Mouse (Mus musculus): ENCODE measurements around the gene Ostf1. TPM values are rescaled to one million over a fixed set of nuclear protein-coding genes. Genes with fewer than 3 reads are reported as not detected.
A peak's percentile ranks its signal among the peaks of the same experiment; 100 is the strongest.

The Ostf1 gene
- polyA plus RNA-seq, 1 experiment from 2014 or later, result 46.1 TPM

DNA sequence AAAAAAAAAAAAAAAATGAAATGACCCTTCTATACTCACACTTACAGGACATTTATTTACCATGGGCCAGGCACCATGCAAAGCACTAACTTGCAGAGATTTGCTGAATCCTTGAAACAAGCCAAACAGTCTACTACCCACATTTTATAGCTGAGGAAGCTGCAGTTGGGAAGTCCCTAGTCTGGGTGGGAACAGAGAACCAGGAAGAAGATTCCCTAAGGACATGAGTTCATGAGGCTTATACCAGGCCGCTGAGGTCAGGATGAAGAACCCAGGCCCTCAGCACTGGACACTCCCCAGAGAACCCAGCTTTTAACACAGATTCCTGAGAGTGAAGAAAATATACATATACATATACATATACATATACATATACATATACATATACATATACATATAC, 14.1 kb downstream of the Ostf1 start:
- no peak overlapping the region for H3K9ac ChIP-seq (ENCODE audit: low read length)
- no peak for ATAC-seq (ENCODE audit: low FRiP score)
- WGBS, result 82% methylated on average over 1 of the region's 1 CpGs

DNA sequence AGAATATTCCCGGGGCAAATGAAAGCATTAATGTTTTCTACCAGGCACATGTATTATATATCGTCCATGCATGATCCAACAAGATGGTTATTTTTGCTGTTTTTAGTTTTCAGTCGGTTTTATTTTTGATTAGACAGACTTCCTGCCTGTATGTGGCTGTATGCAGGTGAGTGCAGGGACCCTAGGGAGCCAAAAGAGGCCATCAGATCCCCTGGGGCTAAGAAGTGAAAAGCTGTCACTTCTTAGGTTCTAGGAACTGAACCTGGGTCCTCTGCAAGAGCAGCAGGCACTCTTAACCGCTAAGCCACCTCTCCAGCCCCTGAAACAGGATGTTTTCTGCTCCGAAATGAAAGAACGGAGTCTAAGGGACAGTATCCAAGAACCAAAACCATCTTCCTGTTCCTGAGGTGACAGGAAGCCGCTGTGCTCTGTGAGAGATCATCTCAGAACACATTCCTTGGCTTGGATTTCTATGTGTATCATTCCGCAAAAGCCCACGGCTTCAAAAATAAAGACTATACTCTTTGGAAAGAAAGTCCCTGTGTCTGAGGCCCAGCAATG, 15.9 kb downstream of the Ostf1 start:
- H3K9ac ChIP-seq (ENCODE audit: low read length), result no peak overlapping the region
- ATAC-seq (ENCODE audit: low FRiP score) (no peak), DNase-seq (ENCODE audit: low spot score, missing footprints) (peak; percentile 39)
- H3K36me3 ChIP-seq (ENCODE audit: control insufficient read depth, insufficient read depth, low read length), result no peaks in the 10 kb centered on the region
- no peaks in the 10 kb centered on the region for H3K9me3 ChIP-seq (ENCODE audit: control insufficient read depth, low read length)
- no peaks in the 10 kb centered on the region for H3K4me1 ChIP-seq (ENCODE audit: control insufficient read depth, insufficient read depth, low read length)
- WGBS, result 73% methylated on average over 9 of the region's 9 CpGs
- H3K27ac ChIP-seq (ENCODE audit: low read depth, low read length), result no peak overlapping the region
- no peak overlapping the region for H3K4me3 ChIP-seq (ENCODE audit: low read depth, low read length)
- H3K4me2 ChIP-seq, result no peak overlapping the region
- no peaks in the 10 kb centered on the region for H3K27me3 ChIP-seq (ENCODE audit: control insufficient read depth, insufficient read depth, low read length)

More for the DNA sequence above, 14.1 kb downstream of the Ostf1 start:
- H3K36me3 ChIP-seq (ENCODE audit: control insufficient read depth, insufficient read depth, low read length), result no peaks in the 10 kb centered on the region
- H3K27me3 ChIP-seq (ENCODE audit: control insufficient read depth, insufficient read depth, low read length), result no peaks in the 10 kb centered on the region
- no peak overlapping the region for H3K27ac ChIP-seq (ENCODE audit: low read depth, low read length)
- no peaks in the 10 kb centered on the region for H3K9me3 ChIP-seq (ENCODE audit: control insufficient read depth, low read length)
- no peak overlapping the region for H3K4me3 ChIP-seq (ENCODE audit: low read depth, low read length)
- H3K4me2 ChIP-seq, result no peak overlapping the region
- no peaks in the 10 kb centered on the region for H3K4me1 ChIP-seq (ENCODE audit: control insufficient read depth, insufficient read depth, low read length)
- peak; percentile 61 for DNase-seq (ENCODE audit: low spot score, missing footprints)

GRCm38 (mm10) chr19:18614337-18614736, 17.3 kb downstream of the Ostf1 start:
- no peak for DNase-seq (ENCODE audit: low spot score, missing footprints)
- no peak overlapping the region for H3K27ac ChIP-seq (ENCODE audit: low read depth, low read length)
- 87% methylated on average over 7 of the region's 7 CpGs for WGBS

DNA sequence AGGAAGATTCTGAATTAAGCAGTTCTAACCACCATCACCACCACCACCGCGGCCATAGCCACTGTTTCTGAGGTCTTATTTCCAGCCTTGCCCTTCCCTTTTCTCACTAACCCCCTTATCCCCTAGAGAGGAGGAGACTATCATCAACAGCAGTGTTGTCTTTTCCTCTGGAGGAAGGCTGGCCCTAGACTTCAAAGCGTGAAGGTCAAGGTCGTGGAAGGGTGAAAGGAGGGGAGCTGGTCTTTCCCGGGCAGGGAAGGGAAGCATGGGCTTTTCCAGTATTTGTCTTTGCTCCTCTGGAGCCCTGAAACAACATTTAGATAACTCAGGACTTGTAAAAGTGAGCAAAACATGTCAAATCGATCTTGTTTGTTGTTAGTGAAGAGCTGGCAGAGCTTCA, 22.6 kb downstream of the Ostf1 start:
- H3K4me3 ChIP-seq (ENCODE audit: low read depth, low read length), result no peak overlapping the region
- no peak overlapping the region for H3K4me2 ChIP-seq
- no peaks in the 10 kb centered on the region for H3K36me3 ChIP-seq (ENCODE audit: control insufficient read depth, insufficient read depth, low read length)
- H3K9ac ChIP-seq (ENCODE audit: low read length), result no peak overlapping the region
- ATAC-seq (ENCODE audit: low FRiP score) (no peak), DNase-seq (ENCODE audit: low spot score, missing footprints) (no peak)
- 0 out of 2 replicates have a peak, but pooled peaks cover 3% of the 10 kb centered on the region for H3K4me1 ChIP-seq (ENCODE audit: control insufficient read depth, insufficient read depth, low read length)
- WGBS, result 60% methylated on average over 6 of the region's 6 CpGs
- H3K9me3 ChIP-seq (ENCODE audit: control insufficient read depth, low read length), result no peaks in the 10 kb centered on the region
- no peak overlapping the region for H3K27ac ChIP-seq (ENCODE audit: low read depth, low read length)
- H3K27me3 ChIP-seq (ENCODE audit: control insufficient read depth, insufficient read depth, low read length), result no peaks in the 10 kb centered on the region

More at GRCm38 (mm10) chr19:18614337-18614736, 17.3 kb downstream of the Ostf1 start:
- no peaks in the 10 kb centered on the region for H3K9me3 ChIP-seq (ENCODE audit: control insufficient read depth, low read length)
- H3K4me3 ChIP-seq (ENCODE audit: low read depth, low read length), result no peak overlapping the region
- no peaks in the 10 kb centered on the region for H3K4me1 ChIP-seq (ENCODE audit: control insufficient read depth, insufficient read depth, low read length)
- no peaks in the 10 kb centered on the region for H3K27me3 ChIP-seq (ENCODE audit: control insufficient read depth, insufficient read depth, low read length)
- H3K4me2 ChIP-seq, result no peak overlapping the region
- H3K9ac ChIP-seq (ENCODE audit: low read length), result no peak overlapping the region
- H3K36me3 ChIP-seq (ENCODE audit: control insufficient read depth, insufficient read depth, low read length), result no peaks in the 10 kb centered on the region
- no peak for ATAC-seq (ENCODE audit: low FRiP score)

GRCm38 (mm10) chr19:18607907-18608306, 23.7 kb downstream of the Ostf1 start:
- 48% methylated on average over 7 of the region's 7 CpGs for WGBS
- Histone ChIP-seq H3K4me3 (ENCODE audit: low read depth, low read length) (no peak overlapping the region), H3K4me2 (no peak overlapping the region), H3K27me3 (ENCODE audit: control insufficient read depth, insufficient read depth, low read length) (no peaks in the 10 kb centered on the region), H3K27ac (ENCODE audit: low read depth, low read length) (no peak overlapping the region), H3K36me3 (ENCODE audit: control insufficient read depth, insufficient read depth, low read length) (no peaks in the 10 kb centered on the region), H3K9me3 (ENCODE audit: control insufficient read depth, low read length) (no peaks in the 10 kb centered on the region), H3K4me1 (ENCODE audit: control insufficient read depth, insufficient read depth, low read length) (0 out of 2 replicates have a peak, but pooled peaks cover 3% of the 10 kb centered on the region), H3K9ac (ENCODE audit: low read length) (no peak overlapping the region)
- ATAC-seq (ENCODE audit: low FRiP score) (no peak), DNase-seq (ENCODE audit: low spot score, missing footprints) (no peak)

DNA sequence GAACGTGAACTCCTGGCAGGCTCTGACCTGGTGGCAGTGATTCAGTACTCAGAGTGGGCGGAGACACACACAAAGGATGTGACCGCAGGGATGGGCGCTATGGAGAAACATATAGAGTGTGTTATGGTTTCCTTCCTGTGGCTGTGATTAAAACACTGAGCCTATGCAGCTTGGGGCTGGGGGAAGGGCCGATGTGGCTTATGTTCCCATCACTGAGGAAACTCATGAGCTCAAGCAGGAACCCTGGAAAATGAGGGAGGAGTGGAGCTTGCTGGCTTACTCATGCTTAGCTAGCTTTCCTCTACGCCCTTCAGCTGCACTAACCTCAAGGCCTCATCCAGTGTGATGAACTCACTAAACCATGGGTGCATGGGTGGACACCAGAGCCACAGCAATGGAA, 28.6 kb downstream of the Ostf1 start:
- Histone ChIP-seq H3K4me2 (no peak overlapping the region), H3K27ac (ENCODE audit: low read depth, low read length) (no peak overlapping the region), H3K27me3 (ENCODE audit: control insufficient read depth, insufficient read depth, low read length) (no peaks in the 10 kb centered on the region), H3K4me3 (ENCODE audit: low read depth, low read length) (no peak overlapping the region), H3K9ac (ENCODE audit: low read length) (no peak overlapping the region), H3K9me3 (ENCODE audit: control insufficient read depth, low read length) (no peaks in the 10 kb centered on the region), H3K4me1 (ENCODE audit: control insufficient read depth, insufficient read depth, low read length) (no peaks in the 10 kb centered on the region), H3K36me3 (ENCODE audit: control insufficient read depth, insufficient read depth, low read length) (no peaks in the 10 kb centered on the region)
- WGBS, result 85% methylated on average over 6 of the region's 6 CpGs
- ATAC-seq (ENCODE audit: low FRiP score) (no peak), DNase-seq (ENCODE audit: low spot score, missing footprints) (no peak)

- Histone ChIP-seq H3K4me3 (ENCODE audit: low read depth, low read length) (no peak overlapping the region), H3K9ac (ENCODE audit: low read length) (no peak overlapping the region), H3K36me3 (ENCODE audit: control insufficient read depth, insufficient read depth, low read length) (no peaks in the 10 kb centered on the region), H3K4me1 (ENCODE audit: control insufficient read depth, insufficient read depth, low read length) (no peaks in the 10 kb centered on the region), H3K27ac (ENCODE audit: low read depth, low read length) (no peak overlapping the region), H3K27me3 (ENCODE audit: control insufficient read depth, insufficient read depth, low read length) (no peaks in the 10 kb centered on the region), H3K9me3 (ENCODE audit: control insufficient read depth, low read length) (no peaks in the 10 kb centered on the region), H3K4me2 (no peak overlapping the region)
- DNase-seq (ENCODE audit: low spot score, missing footprints) (peak; percentile 33), ATAC-seq (ENCODE audit: low FRiP score) (no peak)
- 93% methylated on average over 9 of the region's 9 CpGs for WGBS
These were observed 31.0 kb downstream of the Ostf1 start for GRCm38 (mm10) chr19:18600611-18601010.

DNA sequence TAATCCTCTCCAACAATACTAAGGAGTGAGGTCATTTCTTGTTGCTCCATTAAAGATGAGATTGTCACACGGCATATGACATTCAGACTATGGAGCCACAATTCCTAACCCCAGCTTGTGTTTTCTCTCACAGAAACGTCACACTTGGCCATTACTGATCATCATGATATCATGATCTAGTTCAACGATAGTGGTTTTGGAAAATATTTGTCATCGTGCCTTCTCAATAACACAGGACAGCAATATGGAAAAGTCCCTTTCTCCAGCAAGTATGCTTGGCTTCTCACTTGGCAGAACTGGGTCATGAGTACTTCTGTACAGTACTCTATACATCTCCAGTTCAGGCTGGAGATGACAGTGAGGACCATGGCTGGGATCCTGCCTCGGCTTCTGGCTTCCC, 32.0 kb downstream of the Ostf1 start:
- H3K4me3 ChIP-seq (ENCODE audit: low read depth, low read length), result no peak overlapping the region
- ATAC-seq (ENCODE audit: low FRiP score), result no peak
- H3K9ac ChIP-seq (ENCODE audit: low read length), result no peak overlapping the region
- WGBS, result 86% methylated on average over 5 of the region's 5 CpGs
- no peak overlapping the region for H3K27ac ChIP-seq (ENCODE audit: low read depth, low read length)
- no peaks in the 10 kb centered on the region for H3K36me3 ChIP-seq (ENCODE audit: control insufficient read depth, insufficient read depth, low read length)
- no peaks in the 10 kb centered on the region for H3K9me3 ChIP-seq (ENCODE audit: control insufficient read depth, low read length)
- DNase-seq (ENCODE audit: low spot score, missing footprints), result peak; percentile 35
- no peaks in the 10 kb centered on the region for H3K27me3 ChIP-seq (ENCODE audit: control insufficient read depth, insufficient read depth, low read length)
- H3K4me2 ChIP-seq, result no peak overlapping the region
- no peaks in the 10 kb centered on the region for H3K4me1 ChIP-seq (ENCODE audit: control insufficient read depth, insufficient read depth, low read length)

GRCm38 (mm10) chr19:18599051-18599450, 32.6 kb downstream of the Ostf1 start:
- Histone ChIP-seq H3K4me2 (no peak overlapping the region), H3K9me3 (ENCODE audit: control insufficient read depth, low read length) (no peaks in the 10 kb centered on the region), H3K9ac (ENCODE audit: low read length) (no peak overlapping the region), H3K27ac (ENCODE audit: low read depth, low read length) (no peak overlapping the region), H3K4me3 (ENCODE audit: low read depth, low read length) (no peak overlapping the region), H3K27me3 (ENCODE audit: control insufficient read depth, insufficient read depth, low read length) (no peaks in the 10 kb centered on the region), H3K36me3 (ENCODE audit: control insufficient read depth, insufficient read depth, low read length) (no peaks in the 10 kb centered on the region), H3K4me1 (ENCODE audit: control insufficient read depth, insufficient read depth, low read length) (no peaks in the 10 kb centered on the region)
- 79% methylated on average over 8 of the region's 8 CpGs for WGBS
- ATAC-seq (ENCODE audit: low FRiP score), result no peak
- DNase-seq (ENCODE audit: low spot score, missing footprints), result no peak
